Mouse (Mus musculus): Measurements from ENCODE around the gene Ctnnd2.
A peak's percentile ranks its signal among the peaks of the same experiment; 100 is the strongest.

The Ctnnd2 gene

GRCm38 (mm10) chr15:31006050-31006824 lies 833.8 kb downstream of the Ctnnd2 start:
- DNase-seq = no peak

DNA sequence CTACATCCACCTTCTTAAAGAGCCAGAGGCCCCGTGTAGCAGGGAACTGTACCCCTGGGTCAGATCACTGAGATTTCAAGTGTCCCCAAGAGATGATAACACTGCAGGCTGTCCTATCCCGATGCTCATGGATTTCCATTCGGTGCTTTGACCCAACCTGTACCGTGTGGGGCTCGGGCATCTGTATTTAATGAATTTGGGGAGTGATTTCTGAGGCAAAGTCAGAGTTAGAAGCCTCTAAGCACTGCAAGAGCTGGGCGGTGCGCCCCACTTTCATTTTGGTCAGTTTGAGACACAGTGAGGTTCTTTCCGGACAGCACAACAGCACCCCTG lies 834.4 kb downstream of the Ctnnd2 start:
- DNase-seq = no peak

DNA sequence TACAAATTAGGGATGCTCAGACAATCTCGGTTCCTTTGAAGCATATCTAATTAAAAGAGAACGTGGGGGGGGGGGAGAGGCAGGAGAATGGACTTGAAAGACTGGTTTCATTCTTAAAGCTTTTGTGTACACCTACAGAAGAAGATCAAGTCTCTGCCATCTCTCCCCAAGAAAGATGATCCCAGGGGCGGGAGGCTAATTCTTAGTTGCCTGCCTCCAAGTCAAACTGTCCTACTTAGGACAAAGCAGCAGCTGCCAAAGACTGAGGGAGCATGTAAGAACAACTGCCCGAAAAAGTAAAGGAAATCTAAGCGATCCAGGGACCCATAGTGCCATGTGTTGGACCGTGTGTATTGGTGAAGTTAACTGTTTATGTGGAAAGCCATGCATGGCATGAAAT lies 836.2 kb downstream of the Ctnnd2 start:
- no peak for DNase-seq

DNA sequence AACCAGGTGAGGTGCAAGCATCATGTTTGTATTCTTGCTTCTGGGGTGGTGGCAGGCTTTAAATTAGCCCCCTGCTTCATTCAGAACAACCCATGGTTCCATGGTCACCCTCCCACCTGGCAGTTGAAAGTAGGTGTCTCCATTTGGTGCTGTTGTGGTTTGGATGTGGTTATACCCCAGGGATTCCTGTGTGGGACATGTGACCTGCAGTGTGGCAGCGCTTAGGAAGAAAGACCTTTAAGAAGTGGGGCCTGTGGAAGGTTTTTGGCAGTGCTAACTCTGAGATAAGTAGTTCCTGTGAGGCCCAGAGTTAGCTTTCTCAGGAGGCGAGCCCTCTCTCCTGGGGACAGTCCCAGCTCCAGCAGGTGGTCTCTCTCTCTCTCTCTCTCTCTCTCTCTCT lies 848.4 kb downstream of the Ctnnd2 start:
- DNase-seq = no peak

DNA sequence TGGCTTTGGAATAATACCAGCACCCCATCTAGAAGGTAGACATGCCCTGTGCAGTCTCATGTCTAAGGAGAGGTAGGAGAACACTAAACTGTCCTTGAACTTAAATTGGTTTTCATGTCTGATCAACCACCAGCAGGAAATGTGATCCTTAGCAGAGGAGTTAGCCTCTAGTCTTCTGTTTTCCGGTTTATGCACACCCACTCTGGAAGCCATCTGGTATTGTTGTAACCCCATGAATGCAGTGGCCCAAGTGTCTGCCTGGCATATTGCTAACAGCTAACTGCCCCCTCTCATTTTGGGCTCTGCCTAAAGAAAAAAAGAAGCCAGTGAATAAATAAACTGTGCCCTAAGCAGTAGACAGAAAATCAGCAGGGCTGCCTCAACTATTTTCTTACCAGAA lies 849.6 kb downstream of the Ctnnd2 start:
- peak; percentile 22 for DNase-seq

GRCm38 (mm10) chr15:31022497-31022896 lies 850.1 kb downstream of the Ctnnd2 start:
- DNase-seq = peak; percentile 47

DNA sequence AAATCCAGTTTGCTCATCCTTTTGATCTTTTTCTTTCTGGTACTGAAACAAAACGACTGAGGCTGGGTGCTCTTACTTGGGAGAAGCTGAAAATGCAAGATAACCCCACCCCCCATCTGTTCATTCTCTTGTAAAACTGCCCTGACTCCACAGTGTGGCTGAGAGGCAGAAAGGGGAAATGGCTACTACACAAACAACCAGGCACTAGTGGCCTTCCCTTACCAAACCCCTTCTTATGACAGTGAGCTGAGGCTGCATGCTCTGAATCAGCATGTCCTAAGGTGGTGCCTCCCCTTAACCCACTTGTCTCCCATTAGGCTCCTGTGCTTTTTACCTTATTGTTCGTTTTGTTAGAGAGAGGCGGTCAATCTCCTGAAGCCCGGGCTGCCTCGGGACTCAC lies 851.4 kb downstream of the Ctnnd2 start:
- no peak for DNase-seq

- no peak for DNase-seq
Measured at GRCm38 (mm10) chr15:31027448-31028230, 855.2 kb downstream of the Ctnnd2 start.

DNA sequence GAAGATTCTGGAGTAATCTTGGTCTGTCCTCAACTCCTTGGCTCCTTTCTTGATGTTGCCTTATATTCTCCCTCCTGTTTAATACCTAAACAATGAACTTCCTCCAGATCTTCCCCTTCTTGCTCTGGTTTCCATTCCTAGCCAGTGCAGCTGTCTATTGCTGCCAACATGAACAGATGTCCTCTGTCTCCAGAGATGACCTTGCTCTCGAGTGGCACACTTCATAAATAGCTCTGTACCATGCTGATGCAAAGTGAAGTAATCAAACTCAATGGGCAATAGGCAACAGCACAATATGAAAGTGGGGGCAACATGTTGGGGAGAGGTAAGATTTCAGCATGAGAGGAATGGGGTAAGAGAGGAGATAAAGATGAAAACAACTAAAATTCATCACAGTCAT lies 872.6 kb downstream of the Ctnnd2 start:
- DNase-seq = no peak

GRCm38 (mm10) chr15:31051496-31051895 lies 879.1 kb downstream of the Ctnnd2 start:
- no peak for DNase-seq

DNA sequence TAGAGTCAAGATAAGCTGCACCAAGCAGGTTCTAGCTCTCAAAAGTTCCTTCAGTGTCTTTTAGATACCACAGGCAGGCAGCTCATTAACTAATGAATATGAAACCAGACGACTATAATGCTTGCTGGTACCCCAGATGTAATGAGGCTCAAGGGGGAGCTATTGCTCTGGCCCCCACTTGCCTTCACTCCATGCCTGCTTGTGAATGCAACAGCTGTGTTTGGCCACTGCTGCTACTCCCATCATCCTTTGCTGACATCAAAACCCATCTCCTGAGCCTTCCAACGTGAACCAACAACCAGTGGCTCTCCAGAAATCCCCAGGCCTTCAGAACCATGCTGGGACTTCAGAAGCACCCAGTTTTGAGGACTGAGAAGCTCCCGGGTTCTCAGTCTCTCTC lies 883.8 kb downstream of the Ctnnd2 start:
- no peak for DNase-seq

DNA sequence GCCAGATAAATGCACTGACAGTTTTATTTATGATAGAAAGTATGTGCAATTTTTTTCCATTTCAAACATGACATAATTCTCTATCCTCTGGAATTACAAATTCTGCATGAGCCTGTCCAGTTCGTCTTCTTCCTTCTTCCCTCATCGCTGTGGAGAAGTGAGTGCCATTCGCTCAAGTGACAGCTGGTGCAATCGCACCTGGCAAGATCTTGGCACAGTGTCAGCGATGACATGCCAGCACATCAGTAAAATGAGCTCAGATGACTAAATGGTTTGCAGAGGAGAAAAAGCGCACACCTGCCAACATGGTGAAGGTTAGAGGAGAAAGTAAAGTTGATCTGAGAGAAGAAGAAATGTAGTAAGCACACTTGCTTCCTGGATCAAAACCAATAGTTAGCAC lies 885.9 kb downstream of the Ctnnd2 start:
- DNase-seq = no peak

GRCm38 (mm10) chr15:31063734-31064133 lies 891.3 kb downstream of the Ctnnd2 start:
- DNase-seq = no peak

DNA sequence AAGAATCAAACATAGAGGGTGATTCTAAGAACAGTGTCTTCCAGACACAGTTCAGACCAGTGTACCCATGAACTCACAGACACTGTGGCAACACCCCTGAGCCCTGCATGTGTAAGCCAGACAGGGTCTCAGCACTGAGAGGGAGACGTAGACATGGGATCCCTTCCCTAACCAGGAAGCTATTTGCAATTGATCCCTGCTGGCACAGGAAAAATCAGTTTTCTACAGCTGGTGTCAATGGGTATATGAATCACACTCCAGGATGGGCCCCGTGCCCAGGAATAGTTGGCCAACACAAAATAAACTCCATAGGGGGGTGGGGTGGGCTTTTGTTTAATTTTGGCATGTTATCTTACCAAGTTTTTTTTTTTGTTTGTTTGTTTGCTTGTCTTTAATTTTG lies 895.7 kb downstream of the Ctnnd2 start:
- DNase-seq = no peak

GRCm38 (mm10) chr15:31070311-31070710 lies 897.9 kb downstream of the Ctnnd2 start:
- DNase-seq = no peak

Data from right cerebral cortex, adult 18-20 months (tissue).